Mouse (Mus musculus): ENCODE data around the gene Hsf5. TPM values are rescaled to one million over a fixed set of nuclear protein-coding genes. Genes with fewer than 3 reads are reported as not detected.

Gene Hsf5
- total and polyA plus RNA-seq, 3 experiments: 0.05 to 0.45 TPM; not detected in 1

DNA sequence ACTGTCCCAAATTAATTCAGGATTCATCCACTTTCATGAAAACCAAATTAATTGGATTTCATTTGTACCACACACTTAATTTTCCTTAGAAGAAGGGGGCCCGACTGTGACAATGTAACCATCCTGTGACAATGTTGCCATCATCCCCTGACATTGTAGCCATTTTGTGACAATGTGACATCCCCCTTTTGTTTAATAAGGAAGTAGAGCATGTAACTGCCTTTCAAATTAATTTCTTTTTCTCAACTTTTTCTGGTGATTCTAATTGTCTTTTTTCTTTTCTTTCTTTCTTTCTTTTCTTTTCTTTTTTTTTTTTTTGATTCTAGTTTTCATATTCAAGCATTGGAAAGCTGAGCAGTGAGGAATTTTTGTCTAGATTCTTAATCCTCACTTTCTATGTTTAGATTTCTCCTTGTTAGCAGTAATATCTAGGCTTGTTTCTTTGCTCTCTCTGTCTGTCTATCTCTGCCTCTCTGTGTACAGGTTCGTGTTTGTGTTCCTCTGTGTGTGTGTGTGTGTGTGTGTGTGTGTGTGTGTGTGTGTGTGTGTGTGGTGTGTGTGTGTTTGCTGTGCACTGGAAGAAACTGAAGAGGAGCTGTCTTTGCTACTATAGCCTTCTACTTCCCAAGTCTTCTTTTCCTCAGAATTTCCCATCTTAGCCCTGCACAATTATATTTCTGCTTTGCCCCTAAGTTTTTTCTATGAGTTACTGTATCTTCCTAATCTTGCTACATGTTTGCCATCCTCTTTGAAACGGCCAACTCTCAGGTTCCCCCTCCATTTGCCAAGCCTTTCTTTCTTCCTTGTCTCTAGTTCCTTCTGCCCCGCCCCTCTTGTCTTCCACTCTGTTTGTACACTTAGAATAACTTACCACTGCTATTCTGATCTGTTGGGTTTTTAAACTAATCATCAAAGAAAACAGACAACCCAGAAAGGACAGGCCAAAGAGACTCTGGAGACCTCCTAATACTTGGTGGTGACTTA, 50.4 kb downstream of the Hsf5 start:
- H3K27me3 ChIP-seq (ENCODE audit: insufficient read depth, low read length): no peaks in the 10 kb centered on the region
- H3K9me3 ChIP-seq (replicated peaks): no peaks in the 10 kb centered on the region
- TF ChIP-seq TAL1 (conservative IDR thresholded peaks at IDR 0.05; ENCODE audit: low read depth, low read length) (no peak), GATA2 (IDR thresholded peaks at IDR 0.05; ENCODE audit: borderline replicate concordance, low read depth, low read length) (no peak), CTCF (IDR thresholded peaks at IDR 0.05; ENCODE audit: low read depth, low read length) (no peak), GATA1 (IDR thresholded peaks at IDR 0.05; ENCODE audit: borderline replicate concordance, low read length) (no peak), POLR2AphosphoS5 (IDR thresholded peaks at IDR 0.05; ENCODE audit: insufficient replicate concordance, low read depth, low read length) (no peak)
- H3K4me3 ChIP-seq (ENCODE audit: low read depth, low read length): no peak overlapping the region; the same call in 1 of the 2 replicates
- ATAC-seq (ENCODE audit: extremely low read depth, insufficient number of reproducible peaks, low FRiP score, poor library complexity, severe bottlenecking): no peak
- peaks cover 19% of the 10 kb centered on the region for H3K36me3 ChIP-seq (replicated peaks)
- peaks cover 53% of the 10 kb centered on the region for H3K4me1 ChIP-seq (ENCODE audit: insufficient read depth, low read depth, low read length)
- no peak for DNase-seq (ENCODE audit: low spot score)

DNA sequence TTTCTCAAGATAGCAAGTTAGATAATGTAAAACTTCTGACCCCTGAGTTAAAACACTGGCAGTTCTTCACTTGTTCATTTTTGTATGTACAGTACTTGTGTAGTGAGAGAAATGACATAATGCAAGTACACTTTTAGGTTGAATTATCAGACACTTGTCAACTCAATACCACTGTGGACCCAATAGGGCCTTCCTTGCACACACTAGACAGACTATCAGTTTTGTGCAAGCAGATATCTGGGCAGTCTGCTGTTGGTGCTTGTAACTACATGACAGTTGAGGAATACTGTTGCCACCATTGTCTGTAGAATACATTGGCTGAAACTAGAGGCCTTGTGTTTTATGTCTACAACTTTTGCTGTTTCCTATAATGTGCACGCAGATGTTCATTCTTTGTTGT, 56.3 kb downstream of the Hsf5 start:
- Histone ChIP-seq H3K4me3 (ENCODE audit: low read depth, low read length) (no peak overlapping the region), H3K4me1 (ENCODE audit: insufficient read depth, low read depth, low read length) (peaks cover 23% of the 10 kb centered on the region), H3K9me3 (replicated peaks) (no peaks in the 10 kb centered on the region), H3K27me3 (ENCODE audit: insufficient read depth, low read length) (no peaks in the 10 kb centered on the region), H3K36me3 (replicated peaks) (peaks cover 44% of the 10 kb centered on the region)
- no peak for TF ChIP-seq POLR2AphosphoS5 (IDR thresholded peaks at IDR 0.05; ENCODE audit: insufficient replicate concordance, low read depth, low read length)
- no peak for TF ChIP-seq TAL1 (conservative IDR thresholded peaks at IDR 0.05; ENCODE audit: low read depth, low read length)
- no peak for TF ChIP-seq GATA2 (IDR thresholded peaks at IDR 0.05; ENCODE audit: borderline replicate concordance, low read depth, low read length)
- no peak for TF ChIP-seq CTCF (IDR thresholded peaks at IDR 0.05; ENCODE audit: low read depth, low read length)
- no peak for TF ChIP-seq GATA1 (IDR thresholded peaks at IDR 0.05; ENCODE audit: borderline replicate concordance, low read length)
- no peak for ATAC-seq (ENCODE audit: extremely low read depth, insufficient number of reproducible peaks, low FRiP score, poor library complexity, severe bottlenecking)
- DNase-seq (ENCODE audit: low spot score): no peak

DNA sequence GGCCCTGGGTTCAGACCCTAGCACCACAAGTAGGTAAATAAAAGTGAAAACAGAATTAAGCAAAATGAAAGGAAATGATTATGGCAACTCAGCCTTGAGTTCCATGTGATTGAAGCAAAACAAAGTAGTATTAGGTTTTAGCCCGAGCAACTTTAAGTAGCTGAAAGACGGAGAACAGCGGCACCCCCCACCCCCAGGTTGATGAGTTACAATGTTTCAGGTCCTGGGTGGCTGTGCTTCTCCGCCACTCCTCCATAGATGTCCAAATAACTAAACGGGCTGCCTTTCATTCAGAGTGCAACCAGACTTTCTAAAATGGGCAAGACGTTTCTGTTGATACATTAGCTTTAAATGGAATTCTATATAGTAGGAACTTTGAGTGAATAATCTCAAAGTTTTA, 58.6 kb downstream of the Hsf5 start:
- Histone ChIP-seq H3K9me3 (replicated peaks) (no peaks in the 10 kb centered on the region), H3K4me3 (ENCODE audit: low read depth, low read length) (no peak overlapping the region), H3K4me1 (ENCODE audit: insufficient read depth, low read depth, low read length) (peaks cover 27% of the 10 kb centered on the region), H3K27me3 (ENCODE audit: insufficient read depth, low read length) (no peaks in the 10 kb centered on the region), H3K36me3 (replicated peaks) (peaks cover 50% of the 10 kb centered on the region)
- no peak for DNase-seq (ENCODE audit: low spot score)
- TF ChIP-seq GATA2 (IDR thresholded peaks at IDR 0.05; ENCODE audit: borderline replicate concordance, low read depth, low read length) (no peak), CTCF (IDR thresholded peaks at IDR 0.05; ENCODE audit: low read depth, low read length) (no peak), POLR2AphosphoS5 (IDR thresholded peaks at IDR 0.05; ENCODE audit: insufficient replicate concordance, low read depth, low read length) (no peak), GATA1 (IDR thresholded peaks at IDR 0.05; ENCODE audit: borderline replicate concordance, low read length) (no peak), TAL1 (conservative IDR thresholded peaks at IDR 0.05; ENCODE audit: low read depth, low read length) (no peak)
- no peak for ATAC-seq (ENCODE audit: extremely low read depth, insufficient number of reproducible peaks, low FRiP score, poor library complexity, severe bottlenecking)

DNA sequence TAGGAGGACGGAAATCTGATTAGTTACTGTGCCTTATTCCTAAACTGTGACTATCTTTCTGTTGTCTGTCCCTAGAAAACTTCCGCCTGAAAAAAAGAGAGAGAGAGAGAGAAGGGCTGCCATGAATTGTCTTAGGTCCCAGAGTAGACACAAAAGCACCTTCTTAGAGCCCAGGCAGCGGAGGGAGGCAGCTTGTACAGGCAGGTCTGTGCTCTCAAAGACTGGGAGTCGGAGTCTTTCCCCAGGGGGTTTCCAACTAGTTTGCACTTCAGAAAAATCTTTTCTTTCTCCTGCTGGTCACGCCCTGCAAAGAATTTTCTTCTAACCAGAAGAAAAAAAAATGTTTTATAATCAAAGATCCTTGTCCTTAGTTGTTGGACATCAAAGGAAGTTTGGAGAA, 60.8 kb downstream of the Hsf5 start:
- no peaks in the 10 kb centered on the region for H3K9me3 ChIP-seq (replicated peaks)
- H3K36me3 ChIP-seq (replicated peaks): peaks cover 58% of the 10 kb centered on the region
- H3K27me3 ChIP-seq (ENCODE audit: insufficient read depth, low read length): no peaks in the 10 kb centered on the region
- ATAC-seq (ENCODE audit: extremely low read depth, insufficient number of reproducible peaks, low FRiP score, poor library complexity, severe bottlenecking) (no peak), DNase-seq (ENCODE audit: low spot score) (no peak)
- H3K4me3 ChIP-seq (ENCODE audit: low read depth, low read length): no peak overlapping the region
- peaks cover 20% of the 10 kb centered on the region for H3K4me1 ChIP-seq (ENCODE audit: insufficient read depth, low read depth, low read length)
- TF ChIP-seq TAL1 (conservative IDR thresholded peaks at IDR 0.05; ENCODE audit: low read depth, low read length) (no peak), CTCF (IDR thresholded peaks at IDR 0.05; ENCODE audit: low read depth, low read length) (no peak), POLR2AphosphoS5 (IDR thresholded peaks at IDR 0.05; ENCODE audit: insufficient replicate concordance, low read depth, low read length) (no peak), GATA2 (IDR thresholded peaks at IDR 0.05; ENCODE audit: borderline replicate concordance, low read depth, low read length) (no peak), GATA1 (IDR thresholded peaks at IDR 0.05; ENCODE audit: borderline replicate concordance, low read length) (no peak)

DNA sequence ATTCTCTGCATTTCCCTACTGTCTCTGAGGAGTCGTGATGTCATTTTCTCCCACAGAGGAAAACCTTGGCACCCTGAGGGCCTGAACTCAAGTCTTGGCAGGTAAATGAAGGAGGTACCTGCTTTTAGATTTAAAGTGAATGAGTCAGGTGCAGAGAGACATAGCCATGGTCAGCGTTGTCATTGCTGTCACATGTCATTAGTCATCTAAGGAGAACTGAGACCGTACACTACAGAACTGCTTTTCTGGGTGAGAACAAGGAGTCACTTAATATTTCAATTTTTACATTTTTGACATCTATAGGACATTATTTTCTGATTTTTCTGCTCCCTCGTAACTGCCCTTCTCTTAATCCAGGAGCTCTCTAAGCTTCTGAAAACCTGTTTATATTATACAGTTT, 61.6 kb downstream of the Hsf5 start:
- Histone ChIP-seq H3K36me3 (replicated peaks) (peaks cover 60% of the 10 kb centered on the region), H3K4me1 (ENCODE audit: insufficient read depth, low read depth, low read length) (peaks cover 23% of the 10 kb centered on the region), H3K4me3 (ENCODE audit: low read depth, low read length) (no peak overlapping the region), H3K9me3 (replicated peaks) (no peaks in the 10 kb centered on the region), H3K27me3 (ENCODE audit: insufficient read depth, low read length) (no peaks in the 10 kb centered on the region)
- no peak for TF ChIP-seq POLR2AphosphoS5 (IDR thresholded peaks at IDR 0.05; ENCODE audit: insufficient replicate concordance, low read depth, low read length)
- no peak for TF ChIP-seq TAL1 (conservative IDR thresholded peaks at IDR 0.05; ENCODE audit: low read depth, low read length)
- TF ChIP-seq CTCF (IDR thresholded peaks at IDR 0.05; ENCODE audit: low read depth, low read length): no peak
- TF ChIP-seq GATA1 (IDR thresholded peaks at IDR 0.05; ENCODE audit: borderline replicate concordance, low read length): no peak
- TF ChIP-seq GATA2 (IDR thresholded peaks at IDR 0.05; ENCODE audit: borderline replicate concordance, low read depth, low read length): no peak
- no peak for DNase-seq (ENCODE audit: low spot score)
- ATAC-seq (ENCODE audit: extremely low read depth, insufficient number of reproducible peaks, low FRiP score, poor library complexity, severe bottlenecking): no peak

DNA sequence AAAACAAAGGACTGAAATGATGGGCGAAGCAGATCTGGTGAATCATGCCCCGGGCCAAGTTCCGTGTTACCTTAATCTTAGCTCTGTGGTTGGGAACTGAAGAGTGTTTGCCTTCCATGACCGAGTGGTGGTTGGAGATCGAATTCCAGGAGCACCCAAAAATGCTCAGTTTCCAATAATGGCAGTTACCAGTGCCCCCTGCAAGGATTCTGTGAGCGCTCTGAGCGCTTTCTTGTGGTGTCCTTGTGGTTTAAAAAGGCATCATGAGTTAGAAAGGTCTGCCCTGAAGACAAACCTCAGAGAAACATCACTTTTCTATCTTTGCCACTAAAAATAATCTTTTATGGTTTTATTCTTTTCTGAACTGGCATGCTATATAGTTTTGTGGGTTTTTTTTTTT, 62.0 kb downstream of the Hsf5 start:
- peaks cover 23% of the 10 kb centered on the region for H3K4me1 ChIP-seq (ENCODE audit: insufficient read depth, low read depth, low read length)
- no peak for ATAC-seq (ENCODE audit: extremely low read depth, insufficient number of reproducible peaks, low FRiP score, poor library complexity, severe bottlenecking)
- DNase-seq (ENCODE audit: low spot score): no peak
- no peak for TF ChIP-seq POLR2AphosphoS5 (IDR thresholded peaks at IDR 0.05; ENCODE audit: insufficient replicate concordance, low read depth, low read length)
- H3K36me3 ChIP-seq (replicated peaks): peaks cover 60% of the 10 kb centered on the region
- no peaks in the 10 kb centered on the region for H3K27me3 ChIP-seq (ENCODE audit: insufficient read depth, low read length)
- no peaks in the 10 kb centered on the region for H3K9me3 ChIP-seq (replicated peaks)
- no peak overlapping the region for H3K4me3 ChIP-seq (ENCODE audit: low read depth, low read length)
